Mouse (Mus musculus) E14TG2a.4 (cell line): Measurements from ENCODE around the gene Dmd.

Experiments
- CTCF ChIP-seq: conservative IDR thresholded peaks from 2 replicates; pipeline ENCODE4 v1.5.1; 2014; ENCODE audit warnings: low read length
- POU5F1 ChIP-seq: IDR thresholded peaks from 2 replicates; pipeline ENCODE4 v1.6.1; 2014; ENCODE audit warnings: low read length, borderline replicate concordance

DNA sequence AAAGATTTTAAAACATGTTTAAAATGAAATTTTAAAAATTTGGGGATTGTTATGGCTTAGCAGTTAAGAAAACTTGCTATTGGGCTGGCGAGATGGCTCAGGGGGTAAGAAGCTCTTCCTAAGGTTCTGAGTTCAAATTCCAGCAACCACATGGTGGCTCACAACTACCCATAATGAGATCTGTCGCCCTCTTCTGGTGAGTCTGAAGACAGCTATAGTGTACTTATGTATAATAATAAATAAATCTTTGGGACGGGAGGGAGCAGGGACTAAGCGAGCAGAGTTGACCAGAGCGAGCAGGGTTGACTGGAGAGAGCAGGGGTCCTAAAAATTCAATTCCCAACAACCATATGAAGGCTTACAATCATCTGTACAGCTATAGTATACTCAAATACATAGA lies 2188.6 kb downstream of the Dmd start:
- TF ChIP-seq CTCF (0 out of 2 replicates have a peak, but pooled peaks have one; percentile 5), POU5F1 (no peak)
